Mouse (Mus musculus): ENCODE measurements around the gene Pdgfc.

DNA sequence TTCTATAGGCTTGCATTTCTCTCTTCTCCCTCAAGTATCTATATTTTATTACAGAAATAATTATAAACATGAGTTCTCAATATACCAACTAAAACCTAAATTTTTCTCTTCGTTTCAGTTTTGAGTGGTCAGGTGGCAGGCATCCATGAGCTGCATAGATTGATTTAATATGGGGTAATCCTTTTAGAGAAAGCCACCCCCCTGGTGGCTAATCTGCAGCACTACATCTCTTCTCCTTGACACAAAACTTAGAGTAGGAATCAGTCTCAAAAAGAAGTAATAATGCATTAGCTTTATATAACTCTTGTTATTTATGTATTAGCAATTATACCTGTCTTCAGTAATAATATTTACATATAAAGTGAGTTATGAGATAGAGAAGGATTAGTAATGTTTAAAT is 16.2 kb upstream of the Pdgfc start:
- TF ChIP-seq EP300 (IDR thresholded peaks at IDR 0.05; ENCODE audit: low read depth) (no peak), CTCF (IDR thresholded peaks at IDR 0.05; ENCODE audit: low read depth) (no peak)

All from liver, embryonic 14.5 days (tissue).